Mouse (Mus musculus) macrophage (primary cell): ENCODE results near the gene Samd4. TPM values are rescaled to one million over a fixed set of nuclear protein-coding genes. Genes with fewer than 3 reads are reported as not detected.

Source experiments
- H3K27ac ChIP-seq: fragments of 350-480 bp; formaldehyde crosslinking; 2 replicates; pipeline ENCODE4 v1.9.0; 2021
- H3K36me3 ChIP-seq: fragments of 350-480 bp; formaldehyde crosslinking; 2 replicates; pipeline ENCODE4 v1.9.0; 2021; ENCODE audit errors: inconsistent target
- H3K4me3 ChIP-seq: fragments of 350-480 bp; formaldehyde crosslinking; 2 replicates; pipeline ENCODE4 v1.9.0; 2021; ENCODE audit errors: inconsistent target
- H3K79me2 ChIP-seq: fragments of 350-480 bp; formaldehyde crosslinking; 2 replicates; pipeline ENCODE4 v1.9.0; 2021; ENCODE audit errors: inconsistent target
- WGBS: methylation state at CpG from one replicate; pipeline ENCODE4 v1.1.7; 2026; ENCODE audit warnings: inconsistent platforms; ENCODE audit not compliant: missing documents; 5-methylcytosine and 5-hydroxymethylcytosine counted together
- polyA plus RNA-seq: library from polyadenylated mRNA; stranded (reverse); fragments of 250-400 nt; gene quantifications from 3 replicates; pipeline ENCODE4 v1.2.4, GENCODE M21; 2018; ENCODE audit warnings: inconsistent platforms

Gene Samd4
- polyA plus RNA-seq, 1 experiment from 2014 or later, result 13.6 TPM

DNA sequence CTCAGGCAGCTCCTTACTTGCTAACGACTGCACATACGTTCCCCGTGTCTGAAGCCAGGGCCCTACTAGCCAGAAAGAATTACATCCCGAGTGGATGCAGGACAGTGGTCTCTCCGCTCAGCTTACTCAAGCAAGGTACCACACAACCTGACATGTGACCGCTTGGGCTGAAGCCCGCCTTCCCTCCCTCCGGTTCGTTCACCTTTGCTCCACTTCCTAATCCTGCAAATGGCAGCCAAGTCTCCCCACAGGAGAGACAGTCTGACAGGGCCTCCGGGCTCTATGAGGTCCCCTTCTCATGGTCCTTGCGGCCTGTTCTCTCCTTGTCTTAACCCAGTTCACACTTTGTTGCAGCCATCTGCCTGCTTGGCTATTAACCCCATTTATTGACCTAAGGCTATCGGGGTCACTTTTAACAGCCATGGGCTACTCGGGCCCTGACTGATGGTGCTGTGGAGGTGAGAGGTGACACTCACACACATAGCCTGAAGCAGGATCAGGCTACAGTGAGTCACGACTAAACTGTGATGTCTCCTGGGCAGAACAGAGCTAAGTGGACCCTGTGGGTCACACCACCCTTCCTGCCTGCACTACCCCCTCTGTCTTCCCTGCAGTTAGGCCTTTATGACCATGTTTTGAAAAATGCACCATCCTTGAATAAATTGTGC, 192.5 kb downstream of the Samd4 start:
- Histone ChIP-seq H3K79me2 (no peaks in the 10 kb centered on the region), H3K4me3 (no peak overlapping the region), H3K27ac (no peak overlapping the region), H3K36me3 (no peaks in the 10 kb centered on the region)
- 90% methylated on average over 14 of the region's 14 CpGs for WGBS

DNA sequence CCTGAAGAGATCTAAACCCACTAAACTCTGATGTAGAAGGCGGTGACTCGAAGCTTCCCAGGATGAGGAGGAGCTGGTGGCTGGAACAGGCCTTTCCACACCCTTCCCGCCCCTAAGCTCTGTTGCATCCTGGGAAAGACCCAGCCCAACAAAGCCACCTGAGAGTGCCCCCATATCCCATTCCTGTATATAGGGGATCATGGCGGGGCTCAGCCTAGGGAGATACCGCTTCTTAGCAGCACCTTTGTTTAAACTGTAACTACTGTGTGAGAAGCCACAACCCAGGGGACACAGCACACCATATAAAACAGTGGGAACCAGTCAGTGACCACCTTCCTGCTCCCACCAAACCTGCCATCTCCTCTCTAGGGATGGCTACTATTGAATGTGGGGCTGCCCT, 193.2 kb downstream of the Samd4 start:
- 96% methylated on average over 5 of the region's 5 CpGs for WGBS
- H3K36me3 ChIP-seq, result no peaks in the 10 kb centered on the region
- H3K4me3 ChIP-seq, result no peak overlapping the region
- H3K79me2 ChIP-seq, result no peaks in the 10 kb centered on the region
- no peak overlapping the region for H3K27ac ChIP-seq

- H3K36me3 ChIP-seq, result no peaks in the 10 kb centered on the region
- 55% methylated on average over 13 of the region's 14 CpGs for WGBS
- no peak overlapping the region for H3K27ac ChIP-seq
- H3K79me2 ChIP-seq, result no peaks in the 10 kb centered on the region
- H3K4me3 ChIP-seq, result no peak overlapping the region
Measured at GRCm38 (mm10) chr14:47076956-47077575, 194.4 kb downstream of the Samd4 start.

- no peaks in the 10 kb centered on the region for H3K79me2 ChIP-seq
- WGBS, result 95% methylated on average over 3 of the region's 3 CpGs
- H3K4me3 ChIP-seq, result no peak overlapping the region
- H3K36me3 ChIP-seq, result no peaks in the 10 kb centered on the region
- no peak overlapping the region for H3K27ac ChIP-seq
Measured at GRCm38 (mm10) chr14:47077576-47077970, 194.9 kb downstream of the Samd4 start.

DNA sequence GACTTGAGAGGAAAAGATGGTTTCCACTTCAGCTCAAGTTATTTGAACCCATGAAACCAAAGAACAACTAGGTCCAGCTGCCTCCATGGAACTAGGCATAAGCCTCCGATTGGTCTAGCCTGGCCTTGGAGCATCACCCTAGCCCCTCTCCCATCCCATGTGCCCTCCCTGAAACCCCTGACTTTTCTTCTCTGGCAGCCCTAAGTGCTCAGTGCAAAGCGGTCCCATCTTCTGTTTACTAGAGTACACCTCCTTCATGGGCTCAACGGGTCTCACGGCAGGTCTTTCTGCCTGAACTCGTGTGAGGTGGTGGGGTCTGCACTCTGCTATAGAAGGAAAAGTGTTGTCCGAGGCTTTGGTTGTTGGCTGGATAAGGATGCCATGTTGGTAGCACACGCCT, 197.3 kb downstream of the Samd4 start:
- no peaks in the 10 kb centered on the region for H3K36me3 ChIP-seq
- no peak overlapping the region for H3K4me3 ChIP-seq
- H3K27ac ChIP-seq, result no peak overlapping the region
- no peaks in the 10 kb centered on the region for H3K79me2 ChIP-seq
- WGBS, result 94% methylated on average over 7 of the region's 7 CpGs

DNA sequence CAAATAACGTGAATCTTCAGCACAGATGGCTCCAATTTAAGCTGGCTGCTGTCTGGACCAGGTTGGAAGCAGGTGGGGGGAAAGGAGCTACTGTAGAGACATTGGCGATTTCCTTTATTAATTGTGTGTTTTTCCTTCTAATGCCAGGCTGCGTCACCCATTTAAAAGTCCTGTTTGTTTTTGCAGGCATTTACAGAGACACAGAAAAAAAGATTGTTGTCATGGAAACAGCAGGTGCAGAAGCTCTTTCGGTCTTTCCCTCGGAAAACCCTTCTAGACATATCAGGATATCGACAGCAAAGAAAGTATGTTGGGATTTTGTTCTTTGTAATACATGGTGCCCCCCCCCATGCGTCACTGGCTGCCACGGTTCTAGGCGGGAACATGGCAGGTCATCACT, 200.7 kb downstream of the Samd4 start:
- Histone ChIP-seq H3K4me3 (no peak overlapping the region), H3K36me3 (no peaks in the 10 kb centered on the region), H3K79me2 (no peaks in the 10 kb centered on the region), H3K27ac (no peak overlapping the region)
- 89% methylated on average over 9 of the region's 9 CpGs for WGBS

DNA sequence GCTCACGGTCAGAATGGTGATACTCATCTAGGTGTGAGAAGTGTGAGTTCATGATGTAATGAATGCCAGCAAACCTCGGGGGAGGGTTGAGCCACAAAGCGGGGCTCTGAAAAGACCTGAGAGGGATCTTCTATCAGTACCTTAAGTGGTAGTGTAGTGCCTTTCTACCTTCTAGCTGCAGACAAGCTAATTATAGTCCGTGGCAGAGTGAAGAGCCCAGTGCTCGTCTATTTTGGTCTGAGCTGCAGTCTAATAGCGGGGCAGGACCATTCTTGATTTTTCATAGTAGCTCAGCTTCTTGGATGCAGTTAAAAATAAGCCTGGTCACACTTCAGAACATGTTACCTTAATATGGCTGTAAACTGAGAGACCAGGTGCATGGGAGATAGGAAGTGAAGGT, 201.2 kb downstream of the Samd4 start:
- 81% methylated on average over 6 of the region's 6 CpGs for WGBS
- Histone ChIP-seq H3K79me2 (no peaks in the 10 kb centered on the region), H3K27ac (no peak overlapping the region), H3K4me3 (no peak overlapping the region), H3K36me3 (no peaks in the 10 kb centered on the region)

GRCm38 (mm10) chr14:47084686-47085085, 202.0 kb downstream of the Samd4 start:
- Histone ChIP-seq H3K27ac (no peak overlapping the region), H3K79me2 (no peaks in the 10 kb centered on the region), H3K36me3 (no peaks in the 10 kb centered on the region), H3K4me3 (no peak overlapping the region)
- WGBS, result 88% methylated on average over 2 of the region's 2 CpGs

- Histone ChIP-seq H3K27ac (no peak overlapping the region), H3K36me3 (no peaks in the 10 kb centered on the region), H3K4me3 (no peak overlapping the region), H3K79me2 (no peaks in the 10 kb centered on the region)
- 38% methylated on average over 3 of the region's 3 CpGs for WGBS
Measured at GRCm38 (mm10) chr14:47086123-47086522, 203.5 kb downstream of the Samd4 start.

- Histone ChIP-seq H3K36me3 (no peaks in the 10 kb centered on the region), H3K27ac (no peak overlapping the region), H3K4me3 (no peak overlapping the region), H3K79me2 (no peaks in the 10 kb centered on the region)
- 6% methylated on average over 16 of the region's 16 CpGs for WGBS
Measured at GRCm38 (mm10) chr14:47086743-47087142, 204.1 kb downstream of the Samd4 start.

- WGBS, result 31% methylated on average over 5 of the region's 5 CpGs
- H3K4me3 ChIP-seq, result no peak overlapping the region
Measured at GRCm38 (mm10) chr14:47087182-47087581, 204.5 kb downstream of the Samd4 start.

DNA sequence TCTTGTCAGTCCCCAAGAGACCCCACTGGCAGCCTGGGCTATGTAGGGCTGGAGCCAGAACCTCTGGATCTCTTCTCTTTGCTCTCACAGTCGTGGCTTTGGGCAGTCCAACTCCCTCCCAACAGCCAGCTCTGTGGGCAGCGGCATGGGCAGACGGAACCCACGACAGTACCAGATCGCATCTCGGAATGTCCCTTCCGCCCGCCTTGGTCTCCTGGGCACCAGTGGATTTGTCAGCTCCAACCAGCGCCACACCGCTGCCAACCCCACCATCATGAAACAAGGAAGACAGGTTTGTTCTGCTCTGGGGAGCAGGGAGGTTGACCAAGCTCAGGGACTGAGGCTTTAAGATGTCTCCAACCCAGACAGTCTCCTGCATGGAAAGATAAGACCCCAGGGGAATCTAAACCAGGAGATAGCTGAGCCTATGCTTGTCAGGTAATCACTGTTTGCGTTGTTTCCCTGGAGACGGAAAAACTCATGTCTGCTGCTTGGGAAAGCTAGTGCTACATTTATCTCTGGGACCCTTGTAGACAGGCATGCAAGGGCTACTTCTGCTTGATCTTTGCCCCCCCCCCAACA, 205.1 kb downstream of the Samd4 start:
- 86% methylated on average over 12 of the region's 12 CpGs for WGBS
- H3K79me2 ChIP-seq, result no peaks in the 10 kb centered on the region
- H3K27ac ChIP-seq, result no peak overlapping the region
- H3K4me3 ChIP-seq, result no peak overlapping the region
- H3K36me3 ChIP-seq, result no peaks in the 10 kb centered on the region

More at GRCm38 (mm10) chr14:47087182-47087581, 204.5 kb downstream of the Samd4 start:
- Histone ChIP-seq H3K27ac (no peak overlapping the region), H3K79me2 (no peaks in the 10 kb centered on the region), H3K36me3 (no peaks in the 10 kb centered on the region)

- Histone ChIP-seq H3K4me3 (no peak overlapping the region), H3K36me3 (no peaks in the 10 kb centered on the region), H3K27ac (no peak overlapping the region), H3K79me2 (no peaks in the 10 kb centered on the region)
- 86% methylated on average over 1 of the region's 1 CpGs for WGBS
Measured at GRCm38 (mm10) chr14:47088339-47088738, 205.7 kb downstream of the Samd4 start.

- Histone ChIP-seq H3K79me2 (no peaks in the 10 kb centered on the region), H3K36me3 (no peaks in the 10 kb centered on the region), H3K27ac (no peak overlapping the region), H3K4me3 (no peak overlapping the region)
- 77% methylated on average over 6 of the region's 6 CpGs for WGBS
Measured at GRCm38 (mm10) chr14:47089153-47089552, 206.5 kb downstream of the Samd4 start.

DNA sequence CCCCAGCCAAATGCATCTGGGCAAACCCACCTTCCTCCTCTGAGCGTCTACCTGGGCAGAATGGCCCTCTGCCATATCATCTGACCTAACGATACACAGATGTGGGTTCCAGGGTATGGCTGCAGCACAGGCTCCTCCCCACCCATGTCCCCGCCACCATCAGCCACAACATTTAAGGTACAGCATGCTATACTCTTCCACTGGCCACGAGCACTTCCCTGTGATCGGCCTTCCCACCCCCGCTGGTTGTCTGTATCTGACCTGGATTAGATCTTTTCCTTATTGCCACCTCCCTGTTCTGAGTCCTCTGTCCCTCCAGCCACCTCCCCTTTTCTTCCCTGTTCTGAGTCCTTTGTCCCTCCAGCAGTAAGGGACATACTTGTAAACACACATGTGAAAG, 209.3 kb downstream of the Samd4 start:
- WGBS, result 79% methylated on average over 6 of the region's 6 CpGs
- Histone ChIP-seq H3K4me3 (no peak overlapping the region), H3K36me3 (no peaks in the 10 kb centered on the region), H3K79me2 (no peaks in the 10 kb centered on the region), H3K27ac (no peak overlapping the region)
